Comparison of ENCODE assay signal across 30 mouse cellular contexts in genomic region chr10:63092616-63093550, GRCm38 (mm10). TPM values are rescaled to one million over a fixed set of nuclear protein-coding genes. Genes with fewer than 3 reads are reported as not detected.
A peak's percentile ranks its signal among the peaks of the same experiment; 100 is the strongest.
DNase-seq lines count a peak whose midpoint lies in the region; ATAC-seq lines count a peak whose summit lies in the region.
"Had no signal": no experiment of that assay in that cellular context is flagged by ENCODE, and none has a peak within 500 bp of the region (broad histone marks: within the 10 kb centered on the region; RNA-seq: fewer than 3 reads in every experiment).

No protein-coding gene starts in this region.

- H3K4me1 ChIP-seq in kidney, embryonic 14.5 days (ENCODE audit: control insufficient read depth, insufficient read depth, low read length): no peaks in the 10 kb centered on the region
- H3K4me1 ChIP-seq in embryonic facial prominence, embryonic 10.5 days: peaks cover 15% of the 10 kb centered on the region
- H3K4me1 ChIP-seq: intestine, embryonic 15.5 days; liver, embryonic 13.5 days had no signal

- H3K27me3 ChIP-seq in kidney, embryonic 14.5 days (ENCODE audit: control insufficient read depth, insufficient read depth, low read length): peaks cover 4% of the 10 kb centered on the region; the same call in 1 of the 2 replicates
- peaks cover 34% of the 10 kb centered on the region for H3K27me3 ChIP-seq in embryonic facial prominence, embryonic 10.5 days (replicated peaks; ENCODE audit: low read depth, poor library complexity, severe bottlenecking)

- no peak overlapping the region for H3K4me3 ChIP-seq in kidney, embryonic 14.5 days (ENCODE audit: low read length)
- no peak overlapping the region for H3K4me3 ChIP-seq in embryonic facial prominence, embryonic 10.5 days
- H3K4me3 ChIP-seq: forebrain, embryonic 10.5 days; heart, embryonic 10.5 days; intestine, embryonic 15.5 days; kidney, embryonic 15.5 days; liver, embryonic 13.5 days; midbrain, embryonic 13.5 days had no signal

- no peak overlapping the region for H3K4me2 ChIP-seq in kidney, embryonic 14.5 days (replicated peaks; ENCODE audit: low read depth, low read length)
- H3K4me2 ChIP-seq: hindbrain, embryonic 14.5 days; intestine, embryonic 15.5 days; kidney, embryonic 15.5 days; liver, embryonic 13.5 days; midbrain, embryonic 13.5 days had no signal

- WGBS in kidney, embryonic 14.5 days: 72% methylated on average over 9 of the region's 10 CpGs
- 75% methylated on average over 10 of the region's 10 CpGs for WGBS in embryonic facial prominence, embryonic 10.5 days

- no peaks in the 10 kb centered on the region for H3K9me3 ChIP-seq in kidney, embryonic 14.5 days (ENCODE audit: control insufficient read depth, low read length)
- no peaks in the 10 kb centered on the region for H3K9me3 ChIP-seq in embryonic facial prominence, embryonic 10.5 days
- H3K9me3 ChIP-seq: forebrain, embryonic 10.5 days; heart, embryonic 10.5 days; intestine, embryonic 15.5 days; kidney, embryonic 15.5 days; liver, embryonic 13.5 days; midbrain, embryonic 13.5 days had no signal

- H3K36me3 ChIP-seq in kidney, embryonic 14.5 days (ENCODE audit: control insufficient read depth, insufficient read depth, low read length): no peaks in the 10 kb centered on the region
- no peaks in the 10 kb centered on the region for H3K36me3 ChIP-seq in embryonic facial prominence, embryonic 10.5 days (replicated peaks)
- H3K36me3 ChIP-seq: forebrain, embryonic 10.5 days; heart, embryonic 10.5 days; intestine, embryonic 15.5 days; kidney, embryonic 15.5 days; liver, embryonic 13.5 days; midbrain, embryonic 13.5 days had no signal

- no peak for ATAC-seq in CD4-positive, CD25-positive, alpha-beta regulatory T cell, adult 4 months
- ATAC-seq in kidney, embryonic 14.5 days (ENCODE audit: low FRiP score, low TSS enrichment): no peak
- ATAC-seq: intestine, embryonic 15.5 days; midbrain, embryonic 13.5 days had no signal

- no peak overlapping the region for H3K9ac ChIP-seq in kidney, embryonic 14.5 days (ENCODE audit: low read depth, low read length)
- H3K9ac ChIP-seq: hindbrain, embryonic 14.5 days; intestine, embryonic 15.5 days; kidney, embryonic 15.5 days; liver, embryonic 13.5 days; midbrain, embryonic 13.5 days had no signal

- no peak overlapping the region for H3K27ac ChIP-seq in kidney, embryonic 14.5 days (ENCODE audit: low read depth, low read length)
- H3K27ac ChIP-seq in embryonic facial prominence, embryonic 10.5 days (replicated peaks): no peak overlapping the region
- H3K27ac ChIP-seq: forebrain, embryonic 10.5 days; heart, embryonic 10.5 days; hindbrain, embryonic 14.5 days; intestine, embryonic 15.5 days; kidney, embryonic 15.5 days; liver, embryonic 13.5 days; midbrain, embryonic 13.5 days had no signal

- DNase-seq in CD4-positive, CD25-positive, alpha-beta regulatory T cell, adult 2 months (ENCODE audit: low read depth, low spot score): peak; percentile 16
- DNase-seq in brain, adult 2 months (ENCODE audit: low read depth, low spot score): peak; percentile 88
- peak; percentile 84 for DNase-seq in cerebellum, adult 9-10 months
- peak; percentile 16 for DNase-seq in gonadal fat pad, adult 2 months (ENCODE audit: low read depth)
- no peak for DNase-seq in embryonic facial prominence, embryonic 10.5 days (ENCODE audit: low spot score)
- no peak for DNase-seq in layer of hippocampus, postnatal 14 days (ENCODE audit: low spot score in 2 of 2)
- DNase-seq: adrenal gland, postnatal 36 days; heart, postnatal 4 days; kidney, postnatal 36 days; liver, embryonic 13.5 days; lung, adult 2 months; lung, postnatal 14 days; right cerebral cortex, postnatal 25 days had no signal

RNA-seq across cellular contexts. Expression of gene Atoh7, which starts 6.6 kb away (rescaled TPM):
- polyA plus RNA-seq in CD4-positive, CD25-positive, alpha-beta regulatory T cell, adult 4 months (2017; shearing (Covaris generic)): not detected
- 0.05 TPM in 1 of 2 replicates, not detected in the other for polyA plus RNA-seq in gonadal fat pad, adult 2 months (2012; rRNA removed)
- 0.56 TPM in 1 of 2 replicates, not detected in the other for polyA plus RNA-seq in kidney, embryonic 14.5 days (2014; fragmentation: Nextera tagmentation; extraction: Ambion mirVana)
- 0.26 and 0.29 TPM in 2 replicates for polyA plus RNA-seq in embryonic facial prominence, embryonic 10.5 days (2016; fragmentation: Nextera tagmentation; extraction: Ambion mirVana)
- total RNA-seq in layer of hippocampus, postnatal 14 days (2021): 1 to 10 TPM; 1.3 to 2.7 TPM
- total RNA-seq: adrenal gland, adult 18-20 months; adrenal gland, postnatal 36 days; ES-E14; gastrocnemius, adult 18-20 months; granulocyte monocyte progenitor cell, adult 5-6 weeks; heart, postnatal 4 days; megakaryocyte, adult 5-6 weeks; monocyte, adult 5-6 weeks had no signal
- polyA plus RNA-seq: heart, embryonic 10.5 days; heart, embryonic 16.5 days; intestine, embryonic 15.5 days; kidney, embryonic 15.5 days; liver, embryonic 13.5 days; lung, adult 2 months; spleen, adult 2 months; testis, adult 2 months had no signal

RNA-seq across cellular contexts. Expression of gene Pbld1, which starts 32.9 kb away (rescaled TPM):
- polyA plus RNA-seq in CD4-positive, CD25-positive, alpha-beta regulatory T cell, adult 4 months (2017; shearing (Covaris generic)): under 1 TPM in 1 of 2 experiments, not detected in 1; 0.13 TPM
- 0.93 and 1.6 TPM in 2 replicates for polyA plus RNA-seq in gonadal fat pad, adult 2 months (2012; rRNA removed)
- 4.8 and 5.1 TPM in 2 replicates for polyA plus RNA-seq in kidney, embryonic 14.5 days (2014; fragmentation: Nextera tagmentation; extraction: Ambion mirVana)
- 2.0 and 2.3 TPM in 2 replicates for polyA plus RNA-seq in embryonic facial prominence, embryonic 10.5 days (2016; fragmentation: Nextera tagmentation; extraction: Ambion mirVana)
- under 1 TPM; 0.21 to 0.48 TPM for total RNA-seq in layer of hippocampus, postnatal 14 days (2021)
- total RNA-seq: granulocyte monocyte progenitor cell, adult 5-6 weeks had no signal

Comparison
In these comparisons a context has a peak if more than half of its experiments do, and no peak if none do; other contexts are left out.
1. DNase-seq: peak in CD4-positive, CD25-positive, alpha-beta regulatory T cell, adult 2 months (single experiment), brain, adult 2 months (single experiment), cerebellum, adult 9-10 months (single experiment) and gonadal fat pad, adult 2 months (single experiment); none in embryonic facial prominence, embryonic 10.5 days (single experiment) and layer of hippocampus, postnatal 14 days (0 of 2).